Mouse (Mus musculus) neural tube, embryonic 14.5 days (tissue): ENCODE results near the gene Amigo1. TPM values are rescaled to one million over a fixed set of nuclear protein-coding genes. Genes with fewer than 3 reads are reported as not detected.

Experiments
- ATAC-seq: fragments of 200-750 bp; cut with Nextera tagmentation; 2 replicates; pipeline ENCODE4 v1.8.0; 2017; ENCODE audit warnings: low read depth, mild to moderate bottlenecking, moderate TSS enrichment, moderate library complexity
- H3K27ac ChIP-seq: fragments of 300-500 bp; sonication (generic); 2 replicates; pipeline ENCODE4 v1.5.1; 2014; ENCODE audit warnings: low read depth, mild to moderate bottlenecking, control low read depth, low read length, moderate library complexity, mixed read lengths
- H3K27me3 ChIP-seq: fragments of 300-500 bp; sonication (generic); 2 replicates; pipeline ENCODE4 v1.6.1; 2014; ENCODE audit warnings: low read length; ENCODE audit not compliant: control insufficient read depth, insufficient read depth
- H3K36me3 ChIP-seq: fragments of 300-500 bp; sonication (generic); 2 replicates; pipeline ENCODE4 v1.6.1; 2014; ENCODE audit warnings: low read length, mixed read lengths; ENCODE audit not compliant: control insufficient read depth, insufficient read depth
- H3K4me1 ChIP-seq: fragments of 300-500 bp; sonication (generic); 2 replicates; pipeline ENCODE4 v1.6.1; 2014; ENCODE audit warnings: low read length; ENCODE audit not compliant: control insufficient read depth, insufficient read depth
- H3K4me2 ChIP-seq: fragments of 300-500 bp; sonication (generic); 2 replicates; pipeline ENCODE4 v1.6.1; 2014; ENCODE audit warnings: mild to moderate bottlenecking, low read depth, low read length, control low read depth
- H3K4me3 ChIP-seq: fragments of 300-500 bp; sonication (generic); 2 replicates; pipeline ENCODE4 v1.5.1; 2014; ENCODE audit warnings: low read depth, low read length, control low read depth, mixed read lengths
- H3K9ac ChIP-seq: fragments of 300-500 bp; sonication (generic); replicated peaks from 2 replicates; pipeline ENCODE4 v1.6.1; 2014; ENCODE audit warnings: low read depth, mild to moderate bottlenecking, control low read depth, low read length, mixed read lengths
- H3K9me3 ChIP-seq: fragments of 300-500 bp; sonication (generic); 2 replicates; pipeline ENCODE4 v1.6.1; 2016; ENCODE audit warnings: low read length; ENCODE audit not compliant: control insufficient read depth
- WGBS: fragments of 180-500 bp; shearing (Covaris S2); extraction: QIAGEN DNeasy Blood & Tissue Kit; methylation state at CpG from one replicate; pipeline ENCODE4 v1.1.7; 2014; 5-methylcytosine and 5-hydroxymethylcytosine counted together
- polyA plus RNA-seq: library from polyadenylated mRNA; unstranded; fragments of >200 nt; fragmentation: Nextera tagmentation; extraction: Ambion mirVana; gene quantifications from 2 replicates; pipeline ENCODE4 v1.2.1, GENCODE M21; 2014

Gene Amigo1
- polyA plus RNA-seq, result 11.2 TPM in 2 replicates

- H3K4me1 ChIP-seq, result peaks cover 17% of the 10 kb centered on the region
- 0 out of 2 replicates have a peak, but pooled peaks cover 3% of the 10 kb centered on the region for H3K27me3 ChIP-seq
- WGBS, result 2% methylated on average over 31 of the region's 100 CpGs
- H3K36me3 ChIP-seq, result no peaks in the 10 kb centered on the region
- peak within 1 kb of the TSS; percentile 83 for H3K4me2 ChIP-seq
- H3K9ac ChIP-seq, result peak within 1 kb of the TSS; percentile 85
- H3K9me3 ChIP-seq, result no peaks in the 10 kb centered on the region
- peak within 1 kb of the TSS; percentile 70 for H3K4me3 ChIP-seq
- H3K27ac ChIP-seq, result peak within 1 kb of the TSS; percentile 64
- peak; percentile 71 for ATAC-seq
These were observed at the start of gene Amigo1 for GRCm38 (mm10) chr3:108186098-108187047. Amigo1 (plus strand) TSS chr3:108186335.

GRCm38 (mm10) chr3:108139113-108139512 lies 47.0 kb upstream of the Amigo1 start:
- Histone ChIP-seq H3K27me3 (no peaks in the 10 kb centered on the region), H3K4me1 (peaks cover 2% of the 10 kb centered on the region; the same call in 1 of the 2 replicates), H3K27ac (no peak overlapping the region), H3K9ac (no peak overlapping the region), H3K4me2 (no peak overlapping the region), H3K4me3 (no peak overlapping the region), H3K9me3 (no peaks in the 10 kb centered on the region), H3K36me3 (no peaks in the 10 kb centered on the region)
- WGBS, result 96% methylated on average over 1 of the region's 1 CpGs
- ATAC-seq, result no peak

- Histone ChIP-seq H3K9ac (no peak overlapping the region), H3K9me3 (no peaks in the 10 kb centered on the region), H3K27ac (no peak overlapping the region), H3K4me1 (peaks cover 11% of the 10 kb centered on the region), H3K4me3 (no peak overlapping the region), H3K36me3 (no peaks in the 10 kb centered on the region), H3K27me3 (no peaks in the 10 kb centered on the region), H3K4me2 (no peak overlapping the region)
- no peak for ATAC-seq
- WGBS, result 76% methylated on average over 4 of the region's 4 CpGs
These were observed 45.3 kb upstream of the Amigo1 start for GRCm38 (mm10) chr3:108140786-108141185.

- H3K4me3 ChIP-seq, result peak within 1 kb of the TSS; percentile 91
- under 1% methylated on average over 63 of the region's 63 CpGs for WGBS
- H3K36me3 ChIP-seq, result no peaks in the 10 kb centered on the region
- peak within 1 kb of the TSS; percentile 57 for H3K4me2 ChIP-seq
- ATAC-seq, result peak; percentile 96
- H3K27me3 ChIP-seq, result no peaks in the 10 kb centered on the region
- H3K27ac ChIP-seq, result peak within 1 kb of the TSS; percentile 89
- H3K9me3 ChIP-seq, result no peaks in the 10 kb centered on the region
- peaks cover 16% of the 10 kb centered on the region for H3K4me1 ChIP-seq
- H3K9ac ChIP-seq, result peak within 1 kb of the TSS; percentile 90
These were observed 40.3 kb upstream of the Amigo1 start, which contains the start of gene Gnai3 for GRCm38 (mm10) chr3:108145534-108146445. Gnai3 (minus strand) TSS chr3:108146146.

- H3K4me1 ChIP-seq, result peaks cover 16% of the 10 kb centered on the region
- H3K9ac ChIP-seq, result peak overlapping the region; percentile 90; the same call in 1 of the 2 replicates
- ATAC-seq, result no peak
- H3K27ac ChIP-seq, result peak overlapping the region; percentile 89; the same call in 1 of the 2 replicates
- H3K36me3 ChIP-seq, result no peaks in the 10 kb centered on the region
- no peaks in the 10 kb centered on the region for H3K27me3 ChIP-seq
- H3K4me3 ChIP-seq, result peak overlapping the region; percentile 91
- 61% methylated on average over 5 of the region's 5 CpGs for WGBS
- no peaks in the 10 kb centered on the region for H3K9me3 ChIP-seq
- peak overlapping the region; percentile 56 for H3K4me2 ChIP-seq
These were observed 39.5 kb upstream of the Amigo1 start for GRCm38 (mm10) chr3:108146671-108147070.

GRCm38 (mm10) chr3:108147386-108148235 lies 38.5 kb upstream of the Amigo1 start:
- ATAC-seq, result peak; percentile 52; the same call in 1 of the 2 replicates
- Histone ChIP-seq H3K4me1 (peaks cover 16% of the 10 kb centered on the region), H3K9ac (no peak overlapping the region), H3K9me3 (no peaks in the 10 kb centered on the region), H3K4me2 (no peak overlapping the region), H3K36me3 (no peaks in the 10 kb centered on the region), H3K4me3 (no peak overlapping the region), H3K27me3 (no peaks in the 10 kb centered on the region), H3K27ac (no peak overlapping the region)
- 71% methylated on average over 11 of the region's 11 CpGs for WGBS

GRCm38 (mm10) chr3:108152290-108152689 lies 33.8 kb upstream of the Amigo1 start:
- 0 out of 2 replicates have a peak, but pooled peaks cover 2% of the 10 kb centered on the region for H3K4me1 ChIP-seq
- H3K4me2 ChIP-seq, result no peak overlapping the region
- H3K4me3 ChIP-seq, result no peak overlapping the region
- no peak overlapping the region for H3K9ac ChIP-seq
- no peaks in the 10 kb centered on the region for H3K27me3 ChIP-seq
- no peak overlapping the region for H3K27ac ChIP-seq
- no peaks in the 10 kb centered on the region for H3K9me3 ChIP-seq
- ATAC-seq, result no peak
- no peaks in the 10 kb centered on the region for H3K36me3 ChIP-seq
- WGBS, result 93% methylated on average over 3 of the region's 3 CpGs

- peaks cover 9% of the 10 kb centered on the region; the same call in 1 of the 2 replicates for H3K4me1 ChIP-seq
- H3K9ac ChIP-seq, result peak within 1 kb of the TSS; percentile 61
- WGBS, result 43% methylated on average over 4 of the region's 4 CpGs
- H3K4me3 ChIP-seq, result peak within 1 kb of the TSS; percentile 32
- peak within 1 kb of the TSS; percentile 54 for H3K4me2 ChIP-seq
- H3K9me3 ChIP-seq, result no peaks in the 10 kb centered on the region
- peak; percentile 70; the same call in 1 of the 2 replicates for ATAC-seq
- H3K36me3 ChIP-seq, result no peaks in the 10 kb centered on the region
- H3K27me3 ChIP-seq, result no peaks in the 10 kb centered on the region
- H3K27ac ChIP-seq, result peak within 1 kb of the TSS; percentile 72
These were observed 31.5 kb upstream of the Amigo1 start, which contains the start of gene Gpr61 for GRCm38 (mm10) chr3:108154656-108155055. Gpr61 (minus strand) TSS chr3:108154882.
